Mouse (Mus musculus) B cell, adult 2 months (primary cell): ENCODE measurements around the gene BC024978.
A peak's percentile ranks its signal among the peaks of the same experiment; 100 is the strongest.

Experiments
- DNase-seq, 2 experiments: peaks; one replicate each; pipeline ENCODE4 v3.0.0; 2022

Gene BC024978

DNA sequence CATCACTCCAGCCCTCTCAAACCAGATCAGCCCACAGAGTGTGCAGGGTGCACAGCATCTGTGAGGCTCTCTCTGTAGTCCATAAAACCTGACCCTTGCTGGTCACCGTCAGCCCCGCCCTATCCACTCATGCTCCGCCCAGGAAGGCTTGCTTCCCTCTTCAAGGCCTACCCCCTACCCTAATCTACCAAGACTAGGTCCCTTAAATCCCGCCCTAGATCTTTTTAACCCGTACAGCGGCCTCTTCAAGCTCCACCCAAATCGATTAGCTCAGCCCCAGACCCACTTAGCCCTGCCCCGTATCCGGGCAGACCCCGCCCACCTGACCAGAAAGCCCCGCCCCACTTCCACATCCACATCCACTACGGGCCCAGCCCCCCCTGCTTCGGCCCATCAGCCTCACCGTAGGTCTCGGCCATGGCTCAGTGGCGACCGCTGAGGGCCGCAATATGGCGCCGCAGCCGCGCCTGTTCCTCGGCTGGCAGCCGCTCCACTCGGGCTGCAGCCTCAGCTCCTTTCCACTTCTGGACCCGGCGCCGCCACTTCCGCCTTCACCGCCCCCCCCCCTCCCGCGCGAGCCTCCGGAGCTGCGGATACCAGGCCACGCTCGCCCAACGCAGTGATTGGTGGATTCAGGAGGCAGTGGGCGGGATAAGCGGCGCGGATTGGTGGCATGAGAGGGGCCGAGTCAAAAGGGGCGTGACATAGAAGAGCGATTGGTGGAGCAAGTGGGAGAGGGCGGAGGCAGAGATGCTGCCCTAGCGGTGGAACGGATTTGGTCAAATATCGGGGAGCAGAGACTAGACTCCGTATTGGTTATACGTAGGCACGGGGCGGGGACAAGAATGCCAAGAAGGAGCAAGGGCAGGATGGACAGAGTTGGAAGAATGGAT is 17.0 kb upstream of the BC024978 start, which contains the start of gene Rab4b:
Gene Rab4b (minus strand): TSS at position 573 of the 893 bp plus-strand sequence.
- peak; percentile 97 for DNase-seq

DNA sequence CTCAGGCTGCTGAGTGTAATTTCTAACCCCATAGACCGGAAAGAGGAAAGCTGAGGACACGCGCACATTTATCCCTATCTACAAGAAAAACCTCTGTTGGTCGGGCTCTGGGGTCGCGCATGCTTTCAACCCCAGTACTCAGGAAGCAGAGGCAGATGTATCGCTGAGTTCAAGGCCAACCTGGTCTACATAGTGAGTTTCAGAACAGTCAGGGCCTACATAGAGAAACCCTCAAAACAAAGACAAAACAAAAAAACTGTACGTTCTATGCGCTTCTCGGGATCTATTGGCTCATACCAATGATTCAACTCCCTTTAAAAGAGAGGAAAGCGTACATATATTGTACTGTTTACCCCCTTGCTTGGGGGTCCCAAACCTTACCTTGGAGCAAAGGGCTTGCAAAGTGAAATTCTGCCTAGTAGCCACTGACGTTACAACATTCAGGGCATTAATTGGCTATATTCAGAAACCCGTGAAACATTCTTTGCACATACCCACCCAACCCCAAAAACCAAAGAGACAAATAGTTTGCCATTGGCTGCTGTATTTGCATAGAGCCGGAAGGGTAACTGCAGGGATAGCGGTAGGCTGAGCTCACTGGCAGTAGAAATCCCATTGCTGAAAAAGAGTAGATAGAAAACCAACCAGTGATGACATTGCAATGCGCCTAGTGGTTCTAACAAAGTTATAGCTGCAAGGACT is 16.2 kb upstream of the BC024978 start:
- DNase-seq, result peak; percentile 31 to 34

- DNase-seq, result no peak
These were observed 15.5 kb upstream of the BC024978 start for GRCm38 (mm10) chr7:27180036-27180435.

GRCm38 (mm10) chr7:27180837-27181695 is 14.5 kb upstream of the BC024978 start, which contains the start of the genes Gm21983 and Mia:
Gm21983 (minus strand) TSS chr7:27181086.
Mia (minus strand) TSS chr7:27181157.
- no peak for DNase-seq

DNA sequence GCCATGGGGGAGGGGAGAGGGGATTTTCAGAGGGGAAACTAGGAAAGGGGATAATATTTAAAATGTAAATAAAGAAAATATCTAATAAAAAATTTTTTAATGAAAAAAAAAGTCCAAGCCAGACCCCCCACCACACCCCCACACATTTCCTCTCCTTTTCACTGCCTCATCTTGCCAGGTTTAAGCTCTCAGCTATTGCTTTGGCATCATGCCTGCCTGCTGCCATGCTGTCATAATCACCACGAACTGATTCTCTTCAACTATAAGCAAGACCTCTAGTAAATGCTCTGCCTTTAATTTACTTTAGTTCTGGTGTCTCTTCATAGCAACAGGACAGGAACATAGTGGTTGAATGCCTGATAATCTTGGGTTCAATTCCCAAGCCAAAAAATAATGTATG is 13.1 kb upstream of the BC024978 start:
- no peak for DNase-seq

- peak; percentile 70 to 72 for DNase-seq
These were observed 10.6 kb upstream of the BC024978 start for GRCm38 (mm10) chr7:27184964-27185363.

GRCm38 (mm10) chr7:27185986-27186385 is 9.6 kb upstream of the BC024978 start:
- no peak for DNase-seq

DNA sequence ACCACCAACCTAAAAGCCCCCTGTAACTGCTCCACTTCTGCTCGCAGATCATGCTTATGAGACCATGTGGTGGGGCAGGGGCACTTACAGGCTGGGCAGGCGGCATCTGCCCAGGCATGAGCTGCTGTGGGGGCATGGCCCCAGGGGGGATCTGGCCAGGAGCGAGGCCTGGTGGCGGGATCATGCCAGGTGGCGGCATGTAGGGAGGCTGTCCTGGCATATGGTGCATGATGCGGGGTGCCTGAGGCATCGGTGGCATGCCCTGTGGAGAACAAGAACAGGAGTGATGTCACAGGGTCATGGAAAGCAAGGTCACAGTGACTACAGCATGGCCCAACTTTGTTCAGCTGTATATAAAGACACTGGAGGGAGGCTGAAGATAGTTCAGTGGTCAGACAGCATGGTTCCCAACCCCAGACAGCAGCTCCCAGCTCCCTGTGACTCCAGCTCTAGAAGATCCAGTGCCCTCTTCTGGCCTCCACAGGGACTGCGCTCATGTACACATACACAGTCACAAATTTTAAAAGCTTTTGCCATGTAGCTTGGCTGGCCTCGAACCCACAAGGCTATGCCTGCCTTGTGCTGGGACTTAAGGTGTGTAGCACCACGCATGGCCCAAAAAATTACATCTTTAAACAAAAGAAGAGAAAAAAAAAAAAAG is 6.2 kb upstream of the BC024978 start:
- peak; percentile 23 to 28 for DNase-seq

- no peak for DNase-seq
These were observed 3.1 kb upstream of the BC024978 start for GRCm38 (mm10) chr7:27192434-27192833.

- DNase-seq, result no peak
These were observed 1.9 kb upstream of the BC024978 start for GRCm38 (mm10) chr7:27193731-27194130.

- no peak for DNase-seq
These were observed 1.6 kb downstream of the BC024978 start for GRCm38 (mm10) chr7:27197136-27197535.

GRCm38 (mm10) chr7:27197634-27198033 is 2.1 kb downstream of the BC024978 start:
- DNase-seq, result no peak

DNA sequence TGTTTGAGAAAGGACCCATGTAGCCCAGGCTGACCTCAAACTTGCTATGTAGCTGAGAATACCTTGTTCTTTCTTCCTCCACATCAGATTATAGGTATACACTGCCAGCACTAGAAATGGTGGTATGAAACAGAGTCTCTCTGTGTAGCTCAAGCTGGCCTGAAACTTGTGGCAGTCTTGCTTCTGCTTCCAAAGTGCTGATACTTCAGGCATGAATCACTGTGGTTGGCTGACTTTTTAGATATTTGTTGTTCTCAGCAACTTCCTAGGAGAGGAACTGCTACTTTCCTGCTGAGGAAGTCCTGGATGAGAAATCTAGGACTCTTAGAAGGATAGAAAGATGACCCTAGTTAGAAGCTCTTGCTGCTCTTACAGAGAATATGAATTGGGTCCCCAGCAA is 2.8 kb downstream of the BC024978 start:
- DNase-seq, result no peak

DNA sequence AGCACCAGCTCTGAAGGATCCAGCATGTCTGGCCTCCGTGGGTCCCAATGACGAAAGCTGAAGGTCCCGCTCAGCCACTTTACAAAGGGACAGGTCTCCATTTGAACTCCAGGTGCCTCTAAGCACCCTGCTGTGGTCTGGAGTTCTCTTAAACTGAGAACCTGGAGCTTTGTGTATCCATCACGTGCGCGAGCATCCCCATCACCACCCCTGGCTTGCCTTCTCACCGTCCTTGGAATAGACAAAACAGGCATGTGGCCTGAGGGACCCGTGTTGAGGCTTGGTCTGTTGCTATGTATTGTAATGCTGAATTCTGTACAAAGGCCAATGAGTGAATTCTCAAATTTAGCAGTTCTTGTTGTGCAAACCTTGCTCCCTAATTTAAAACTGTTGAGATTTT is 3.2 kb downstream of the BC024978 start:
- DNase-seq, result no peak

DNA sequence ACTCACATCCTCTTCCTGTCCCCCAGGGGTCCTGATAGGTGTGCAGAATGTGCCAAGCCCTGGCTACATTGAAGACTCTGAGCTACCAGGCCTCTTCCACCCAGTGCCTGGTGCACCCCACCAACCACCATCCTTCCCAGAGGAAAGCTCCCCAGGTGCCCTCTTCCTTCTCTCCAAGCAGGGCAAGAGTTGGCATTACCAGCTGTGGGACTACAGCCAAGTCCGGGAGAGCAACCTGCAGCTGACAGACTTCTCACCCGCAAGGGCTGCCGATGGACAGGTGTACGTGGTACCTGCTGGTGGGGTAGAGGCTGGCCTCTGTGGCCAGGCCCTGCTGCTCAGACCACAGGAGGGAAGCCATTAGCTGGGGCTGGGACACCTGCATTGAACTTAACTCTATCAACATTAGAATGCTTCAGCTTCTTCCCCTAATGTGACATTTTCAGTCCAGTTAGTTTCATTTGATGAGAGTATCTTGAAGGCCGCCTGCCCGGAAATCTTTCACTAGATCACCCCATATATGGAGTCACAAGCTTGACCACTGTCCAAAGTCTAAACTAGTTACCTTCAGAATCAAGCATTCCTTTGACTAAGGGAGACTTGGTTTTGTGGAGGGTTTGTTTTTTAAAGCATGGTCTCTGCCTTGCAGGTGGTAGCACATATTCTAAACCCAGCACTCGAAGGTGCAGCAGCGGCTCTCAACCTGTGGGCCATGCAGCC is 8.3 kb downstream of the BC024978 start:
- no peak for DNase-seq

GRCm38 (mm10) chr7:27212626-27213025 is 17.0 kb downstream of the BC024978 start:
- DNase-seq, result no peak

DNA sequence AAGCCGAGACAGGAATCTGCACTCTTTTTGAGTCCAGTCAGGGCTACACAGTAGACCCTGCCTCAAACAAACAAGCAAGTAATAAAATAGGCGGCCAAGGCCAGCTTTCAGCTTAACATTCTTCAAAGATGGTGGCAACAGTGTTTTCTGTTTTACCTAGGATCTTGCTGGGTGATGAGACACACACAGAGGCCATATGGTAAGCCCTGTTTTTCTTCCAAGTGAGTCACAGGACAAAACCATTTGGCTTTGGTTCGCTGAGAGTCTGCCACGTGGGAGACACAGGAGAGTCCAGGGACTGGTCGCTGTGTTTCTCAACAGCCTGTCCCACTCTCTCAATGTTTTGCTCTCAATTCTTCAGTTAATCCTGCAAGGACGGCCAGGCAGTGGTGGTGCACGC is 23.0 kb downstream of the BC024978 start:
- no peak for DNase-seq

DNA sequence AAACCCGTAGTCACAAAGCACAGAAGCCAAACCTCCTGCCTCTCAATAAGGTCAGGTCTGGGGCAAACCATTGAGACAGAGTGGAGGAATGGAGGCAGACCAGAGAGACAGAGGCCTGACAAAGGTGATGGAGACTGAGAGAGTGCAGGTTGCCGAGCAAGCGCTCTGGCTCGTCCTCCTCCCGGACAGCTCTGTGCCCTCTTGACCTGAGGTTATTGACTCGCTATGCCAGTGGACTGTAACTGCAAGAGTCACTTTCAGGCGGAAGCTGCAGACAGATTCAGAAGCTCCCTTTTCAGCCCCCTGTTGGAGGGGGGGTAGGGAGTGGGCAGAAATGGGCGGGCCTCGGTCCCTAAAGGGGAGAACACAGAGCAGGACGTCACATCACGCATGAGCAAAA is 24.4 kb downstream of the BC024978 start:
- no peak for DNase-seq

DNA sequence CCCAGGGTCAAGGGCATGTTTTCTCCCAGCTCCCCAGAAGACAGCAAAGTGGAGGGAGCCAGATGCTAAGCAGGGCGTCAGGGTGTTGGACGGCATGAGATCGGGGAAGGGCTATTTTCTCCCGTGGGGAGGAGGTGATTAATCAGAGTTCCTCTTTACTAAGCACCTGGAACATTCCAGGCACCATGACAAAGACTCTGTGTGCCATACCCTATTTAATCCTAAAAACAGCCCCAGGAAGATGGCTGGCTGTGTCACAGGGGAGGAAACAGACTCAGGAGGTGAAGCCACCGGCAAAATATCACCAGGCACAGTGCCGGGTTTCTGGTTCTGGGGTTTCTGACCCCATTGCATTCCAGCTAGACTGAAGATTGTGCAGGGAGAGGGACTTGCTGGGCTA is 26.4 kb downstream of the BC024978 start:
- no peak for DNase-seq

GRCm38 (mm10) chr7:27222538-27222937 is 27.0 kb downstream of the BC024978 start:
- no peak for DNase-seq

- no peak for DNase-seq
These were observed 29.4 kb downstream of the BC024978 start for GRCm38 (mm10) chr7:27224877-27225575.
